Mouse (Mus musculus): Measurements from ENCODE around the gene Arsa. TPM values are rescaled to one million over a fixed set of nuclear protein-coding genes. Genes with fewer than 3 reads are reported as not detected.

Gene Arsa
- 10 to 100 TPM; 13.5 to 15.1 TPM for total RNA-seq (2023)

GRCm38 (mm10) chr15:89477091-89477491, at the start of gene Arsa:
TSS of gene Arsa (minus strand) at chr15:89477425.

GRCm38 (mm10) chr15:89498961-89499688, 21.9 kb upstream of the Arsa start, which contains the start of gene Shank3:
TSS of gene Shank3 (plus strand) at chr15:89499623.

GRCm38 (mm10) chr15:89453865-89454478, 23.3 kb downstream of the Arsa start, which contains the start of gene Mapk8ip2:
TSS of gene Mapk8ip2 (plus strand) at chr15:89453913.

GRCm38 (mm10) chr15:89429352-89430221, 47.6 kb downstream of the Arsa start, which contains the start of the genes C730034F03Rik, Gm44502 and Chkb:
TSS of gene C730034F03Rik (plus strand) at chr15:89429589.
TSS of gene Gm44502 (minus strand) at chr15:89429696.
TSS of gene Chkb (minus strand) at chr15:89429908.

GRCm38 (mm10) chr15:89425711-89426121, 51.5 kb downstream of the Arsa start, which contains the start of gene Cpt1b:
TSS of gene Cpt1b (minus strand) at chr15:89425863.

Other genes with a start within 250 kb of the Arsa start
- gene Sbf1, start 162.1 kb downstream of the Arsa start, total RNA-seq (2023) = 100 to 1,000 TPM; 107 to 117 TPM
- not detected for gene Adm2, start 154.7 kb downstream of the Arsa start, total RNA-seq (2023)
- not detected for gene Miox, start 143.0 kb downstream of the Arsa start, total RNA-seq (2023)
- gene Lmf2, start 121.8 kb downstream of the Arsa start, total RNA-seq (2023) = 10 to 100 TPM; 39.7 to 41.8 TPM
- 10 to 100 TPM; 73.4 to 76.9 TPM for gene Ncaph2, start 121.7 kb downstream of the Arsa start, total RNA-seq (2023)
- 1 to 10 TPM; 4.4 to 7.0 TPM for gene Sco2, start 103.6 kb downstream of the Arsa start, total RNA-seq (2023)
- under 1 TPM in 1 of 2 experiments, not detected in 1; 0.24 TPM for gene Tymp, start 100.4 kb downstream of the Arsa start, total RNA-seq (2023)
- gene Odf3b, start 98.1 kb downstream of the Arsa start, total RNA-seq (2023) = 1 to 10 TPM in 1 of 2 experiments, not detected in 1; 1.2 TPM
- not detected for gene Klhdc7b, start 92.5 kb downstream of the Arsa start, total RNA-seq (2023)
- gene Syce3, start 66.9 kb downstream of the Arsa start, total RNA-seq (2023) = not detected
- 1 to 10 TPM; 2.6 to 4.1 TPM for gene Cpt1b, start 51.6 kb downstream of the Arsa start, total RNA-seq (2023)
- 1 to 10 TPM; 3.2 to 3.7 TPM for gene C730034F03Rik, start 47.8 kb downstream of the Arsa start, total RNA-seq (2023)
- gene Gm44502, start 47.7 kb downstream of the Arsa start, total RNA-seq (2023) = under 1 TPM in 1 of 2 experiments, not detected in 1; 0.78 TPM
- 100 to 1,000 TPM; 127 to 141 TPM for gene Chkb, start 47.5 kb downstream of the Arsa start, total RNA-seq (2023)
- not detected for gene Mapk8ip2, start 23.5 kb downstream of the Arsa start, total RNA-seq (2023)
- 1 to 10 TPM in 1 of 2 experiments, under 1 TPM in 1; 0.89 to 1.8 TPM for gene Shank3, start 22.2 kb upstream of the Arsa start, total RNA-seq (2023)
- gene Acr, start 90.9 kb upstream of the Arsa start, total RNA-seq (2023) = not detected
- gene Rabl2, start 114.5 kb upstream of the Arsa start, total RNA-seq (2023) = 1 to 10 TPM; 1.7 to 4.8 TPM